9 mouse cellular contexts compared by ENCODE assay signal in genomic region chr19:4153232-4153654, GRCm38 (mm10). TPM values are rescaled to one million over a fixed set of nuclear protein-coding genes. Genes with fewer than 3 reads are reported as not detected.
DNase-seq lines count a peak whose midpoint lies in the region; ATAC-seq and TF ChIP-seq lines count a peak whose summit lies in the region.
"Had no signal": no experiment of that assay in that cellular context is flagged by ENCODE, and none has a peak within 500 bp of the region (broad histone marks: within the 10 kb centered on the region; RNA-seq: fewer than 3 reads in every experiment).

TSS of gene Ptprcap (plus strand) at chr19:4153604.

- TF ChIP-seq POLR2A in bone marrow, adult 2 months (IDR thresholded peaks at IDR 0.05; ENCODE audit: borderline replicate concordance, control insufficient read depth, low read depth, low read length), result no peak

- no peak for TF ChIP-seq CTCF in left cerebral cortex, adult 2 months (IDR thresholded peaks at IDR 0.05)
- TF ChIP-seq CTCF in bone marrow, adult 2 months (IDR thresholded peaks at IDR 0.05; ENCODE audit: control insufficient read depth, insufficient read depth, low read length), result no peak

- peaks cover 4% of the 10 kb centered on the region for H3K4me1 ChIP-seq in bone marrow, adult 2 months (ENCODE audit: control insufficient read depth, insufficient read depth, low read length)
- peaks cover 22% of the 10 kb centered on the region for H3K4me1 ChIP-seq in liver, embryonic 16.5 days (ENCODE audit: control insufficient read depth, low read depth, low read length)
- peaks cover 38% of the 10 kb centered on the region for H3K4me1 ChIP-seq in forebrain, embryonic 10.5 days

- intact Hi-C loops in left cerebral cortex, adult 2 months (cut with DNase I), result no loop called here

- no peak within 1 kb of the TSS for H3K9ac ChIP-seq in liver, embryonic 16.5 days (ENCODE audit: low read depth, low read length)

- no peaks in the 10 kb centered on the region for H3K27me3 ChIP-seq in liver, embryonic 16.5 days (ENCODE audit: control insufficient read depth, insufficient read depth, low read depth, low read length)
- no peaks in the 10 kb centered on the region for H3K27me3 ChIP-seq in forebrain, embryonic 10.5 days (ENCODE audit: poor library complexity, severe bottlenecking)

- no peak for DNase-seq in left cerebral cortex, adult 2 months (ENCODE audit: extremely low spot score in 1 of 2, low spot score in 2 of 2)
- no peak for DNase-seq in left cerebral cortex, adult 11 months (ENCODE audit: low spot score)
- peak; percentile 73 for DNase-seq in cerebellum, postnatal 36 days
- DNase-seq in forebrain, embryonic 10.5 days (ENCODE audit: extremely low spot score, low spot score), result no peak
- no peak for DNase-seq in embryo, embryonic 10 days (ENCODE audit: low spot score)
- DNase-seq in left cerebral cortex, adult 8-10 months (ENCODE audit: low spot score in 2 of 2), result no peak

- ATAC-seq in liver, embryonic 16.5 days (ENCODE audit: low read depth), result no peak

- peaks cover 3% of the 10 kb centered on the region for H3K36me3 ChIP-seq in liver, embryonic 16.5 days (ENCODE audit: control insufficient read depth, insufficient read depth)
- H3K36me3 ChIP-seq in forebrain, embryonic 10.5 days (replicated peaks), result peaks cover 76% of the 10 kb centered on the region

- H3K27ac ChIP-seq in left cerebral cortex, adult 2 months, result peak within 1 kb of the TSS; percentile 26; the same call in 1 of the 2 replicates
- H3K27ac ChIP-seq in bone marrow, adult 2 months (ENCODE audit: control insufficient read depth, insufficient read depth, low read depth, low read length, poor library complexity), result peak within 1 kb of the TSS; percentile 95
- peak within 1 kb of the TSS; percentile 12; the same call in 1 of the 2 replicates for H3K27ac ChIP-seq in liver, embryonic 16.5 days (ENCODE audit: low read length)
- H3K27ac ChIP-seq in forebrain, embryonic 10.5 days, result no peak within 1 kb of the TSS
- H3K27ac ChIP-seq: stomach, postnatal 0 days had no signal

- no peak within 1 kb of the TSS for H3K4me2 ChIP-seq in liver, embryonic 16.5 days (ENCODE audit: low read depth, low read length)

- no peak within 1 kb of the TSS for H3K4me3 ChIP-seq in left cerebral cortex, adult 2 months
- H3K4me3 ChIP-seq in bone marrow, adult 2 months (replicated peaks; ENCODE audit: control insufficient read depth, low read depth, low read length), result no peak within 1 kb of the TSS
- H3K4me3 ChIP-seq in liver, embryonic 16.5 days (ENCODE audit: low read depth, low read length), result peak within 1 kb of the TSS; percentile 3
- H3K4me3 ChIP-seq in forebrain, embryonic 10.5 days, result no peak within 1 kb of the TSS

- no peaks in the 10 kb centered on the region for H3K9me3 ChIP-seq in liver, embryonic 16.5 days (replicated peaks; ENCODE audit: control insufficient read depth, low read length)
- H3K9me3 ChIP-seq in forebrain, embryonic 10.5 days, result no peaks in the 10 kb centered on the region

- 92% methylated on average over 11 of the region's 11 CpGs for WGBS in bone marrow, adult 2 months
- WGBS in liver, embryonic 16.5 days (ENCODE audit: insufficient replicate concordance), result 75% methylated on average over 11 of the region's 11 CpGs
- WGBS in forebrain, embryonic 10.5 days, result 82% methylated on average over 11 of the region's 11 CpGs

RNA-seq across cellular contexts. Expression of gene Ptprcap, which starts in this region (rescaled TPM):
- 1 to 10 TPM; 1.2 to 1.7 TPM for total RNA-seq in left cerebral cortex, adult 2 months (2021)
- 27.6 and 60.8 TPM in 2 replicates for polyA plus RNA-seq in bone marrow, adult 2 months (2011; ENCODE audit: insufficient read depth, insufficient read length, low replicate concordance, missing spikeins)
- 17.6 and 17.9 TPM in 2 replicates for polyA plus RNA-seq in liver, embryonic 16.5 days (2015; fragmentation: Nextera tagmentation; extraction: Ambion mirVana)
- polyA plus RNA-seq in forebrain, embryonic 10.5 days (2016; fragmentation: Nextera tagmentation; extraction: Ambion mirVana), result 0.71 TPM in 1 of 2 replicates, not detected in the other
- total RNA-seq in left cerebral cortex, adult 8-10 months (2022), result 1 to 10 TPM; 1.6 to 2.2 (median 1.8) TPM

Comparison
In these comparisons a context has a peak if more than half of its experiments do, and no peak if none do; other contexts are left out.
1. RNA of gene Ptprcap (polyA plus RNA-seq): 27.6 to 60.8 TPM in bone marrow, adult 2 months and 17.6 to 17.9 TPM in liver, embryonic 16.5 days; 0.71 TPM in forebrain, embryonic 10.5 days; every median in the first group is over 10 times any median in the second.
2. DNase-seq: peak in cerebellum, postnatal 36 days (2 of 2); none in left cerebral cortex, adult 2 months (0 of 2), left cerebral cortex, adult 11 months (single experiment), forebrain, embryonic 10.5 days (single experiment), embryo, embryonic 10 days (single experiment) and left cerebral cortex, adult 8-10 months (0 of 2).